Mouse (Mus musculus) neural tube, embryonic 12.5 days (tissue): ENCODE measurements around the gene Aagab. TPM values are rescaled to one million over a fixed set of nuclear protein-coding genes. Genes with fewer than 3 reads are reported as not detected.

Source experiments
- ATAC-seq: fragments of 200-750 bp; cut with Nextera tagmentation; 2 replicates; pipeline ENCODE4 v1.8.0; 2017; ENCODE audit warnings: low read depth, mild to moderate bottlenecking, moderate TSS enrichment, moderate library complexity; ENCODE audit not compliant: low FRiP score
- H3K27ac ChIP-seq: fragments of 300-500 bp; sonication (generic); 2 replicates; pipeline ENCODE4 v1.5.1; 2016
- H3K27me3 ChIP-seq: fragments of 300-500 bp; sonication (generic); replicated peaks from 2 replicates; pipeline ENCODE4 v1.6.1; 2016; ENCODE audit warnings: mild to moderate bottlenecking
- H3K36me3 ChIP-seq: fragments of 300-500 bp; sonication (generic); 2 replicates; pipeline ENCODE4 v1.6.1; 2016; ENCODE audit warnings: mild to moderate bottlenecking
- H3K4me1 ChIP-seq: fragments of 300-500 bp; sonication (generic); 2 replicates; pipeline ENCODE4 v1.6.1; 2016
- H3K4me2 ChIP-seq: fragments of 300-500 bp; sonication (generic); replicated peaks from 2 replicates; pipeline ENCODE4 v1.6.1; 2016; ENCODE audit warnings: mild to moderate bottlenecking
- H3K4me3 ChIP-seq: fragments of 300-500 bp; sonication (generic); 2 replicates; pipeline ENCODE4 v1.5.1; 2016
- H3K9ac ChIP-seq: fragments of 300-500 bp; sonication (generic); 2 replicates; pipeline ENCODE4 v1.6.1; 2016; ENCODE audit warnings: mild to moderate bottlenecking
- H3K9me3 ChIP-seq: fragments of 300-500 bp; sonication (generic); 2 replicates; pipeline ENCODE4 v1.6.1; 2016; ENCODE audit warnings: mild to moderate bottlenecking
- WGBS: fragments of 180-500 bp; shearing (Covaris S2); methylation state at CpG from one replicate; pipeline ENCODE4 v1.1.7; 2016; 5-methylcytosine and 5-hydroxymethylcytosine counted together
- polyA plus RNA-seq: library from polyadenylated mRNA; unstranded; fragments of >200 nt; fragmentation: Nextera tagmentation; extraction: Ambion mirVana; gene quantifications from 2 replicates; pipeline ENCODE4 v1.2.1, GENCODE M21; 2016

The Aagab gene
- 56.5 and 57.0 TPM in 2 replicates for polyA plus RNA-seq

DNA sequence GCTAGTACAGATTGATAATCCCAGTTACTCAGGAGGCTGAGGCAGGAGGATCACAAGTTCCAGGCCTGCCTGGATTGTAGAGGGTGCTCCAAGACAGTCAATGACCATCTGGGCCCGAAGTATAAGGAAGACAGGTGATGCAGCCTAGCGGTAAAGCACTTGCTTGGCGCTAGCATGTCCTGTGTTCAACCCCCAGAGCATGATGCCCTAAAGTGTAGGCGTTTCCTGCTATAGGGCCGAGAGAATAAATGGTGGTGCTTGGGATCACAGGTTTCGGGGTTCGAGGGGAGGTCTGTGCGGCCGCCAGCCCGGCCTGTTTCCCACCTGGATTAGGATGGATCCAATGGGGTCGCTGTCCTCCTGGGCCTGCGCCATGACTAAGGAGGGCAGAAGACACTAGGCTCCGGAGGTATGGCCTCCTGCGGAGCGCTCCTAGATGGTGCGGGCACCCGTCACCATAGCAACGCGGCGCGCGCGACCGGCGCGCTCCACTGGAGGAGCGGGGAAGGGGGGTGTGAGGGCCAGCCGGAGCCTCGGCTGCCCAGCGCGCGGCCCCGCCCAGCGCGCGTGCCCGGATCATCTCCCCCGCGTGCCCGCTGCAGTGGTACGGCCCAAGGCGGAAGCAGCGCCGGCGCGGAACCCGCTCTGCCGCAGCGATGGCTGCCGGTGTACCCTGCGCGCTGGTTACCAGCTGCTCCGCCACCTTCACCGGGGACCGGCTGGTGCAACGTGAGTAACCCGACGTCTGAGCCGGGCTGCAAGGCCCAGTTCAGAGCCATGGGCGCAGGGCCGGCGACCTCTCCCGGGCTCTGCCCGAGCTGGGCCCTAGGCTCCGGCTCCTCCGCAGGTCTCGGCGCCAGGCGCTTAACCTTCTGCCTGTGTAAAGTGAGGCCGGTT, at the start of gene Aagab, which contains the start of gene Iqch:
Aagab (plus strand) TSS at position 618 of the 897 bp plus-strand sequence.
Iqch (minus strand) TSS at position 451 of the 897 bp plus-strand sequence.
- peak within 1 kb of the TSS; percentile 92 for H3K4me3 ChIP-seq
- no peaks in the 10 kb centered on the region for H3K9me3 ChIP-seq
- 0 out of 2 replicates have a peak within 1 kb of the TSS, but pooled peaks have one; percentile 26 for H3K27ac ChIP-seq
- H3K4me2 ChIP-seq, result peak within 1 kb of the TSS; percentile 65
- H3K4me1 ChIP-seq, result peaks cover 15% of the 10 kb centered on the region
- 2% methylated on average over 61 of the region's 70 CpGs for WGBS
- H3K27me3 ChIP-seq, result no peaks in the 10 kb centered on the region
- ATAC-seq, result peak; percentile 95
- H3K36me3 ChIP-seq, result no peaks in the 10 kb centered on the region
- peak within 1 kb of the TSS; percentile 79 for H3K9ac ChIP-seq

DNA sequence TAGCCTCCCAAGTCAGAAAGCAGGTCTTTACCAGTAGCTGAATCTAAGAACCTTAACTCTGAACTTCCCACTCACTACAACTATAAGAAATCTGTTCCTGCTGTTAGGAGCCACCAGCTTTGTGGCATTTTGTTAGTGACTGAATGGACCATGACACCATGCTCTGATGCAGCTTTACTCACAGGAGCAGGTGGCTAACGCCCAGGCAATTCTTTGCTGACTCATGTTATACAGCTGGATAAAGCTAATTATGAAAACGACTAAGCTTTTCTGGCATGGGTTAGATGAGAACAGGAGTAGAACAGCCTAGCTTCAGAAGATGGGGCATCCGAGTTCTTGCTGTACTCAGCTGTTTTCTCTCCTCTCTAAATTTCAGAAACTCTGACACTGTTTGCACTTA, 48.8 kb upstream of the Aagab start:
- H3K27me3 ChIP-seq, result no peaks in the 10 kb centered on the region
- no peak overlapping the region for H3K4me2 ChIP-seq
- WGBS, result 80% methylated on average over 3 of the region's 3 CpGs
- no peak overlapping the region for H3K9ac ChIP-seq
- H3K36me3 ChIP-seq, result no peaks in the 10 kb centered on the region
- H3K9me3 ChIP-seq, result no peaks in the 10 kb centered on the region
- H3K4me3 ChIP-seq, result no peak overlapping the region
- H3K4me1 ChIP-seq, result peaks cover 4% of the 10 kb centered on the region; the same call in 1 of the 2 replicates
- H3K27ac ChIP-seq, result no peak overlapping the region
- no peak for ATAC-seq

DNA sequence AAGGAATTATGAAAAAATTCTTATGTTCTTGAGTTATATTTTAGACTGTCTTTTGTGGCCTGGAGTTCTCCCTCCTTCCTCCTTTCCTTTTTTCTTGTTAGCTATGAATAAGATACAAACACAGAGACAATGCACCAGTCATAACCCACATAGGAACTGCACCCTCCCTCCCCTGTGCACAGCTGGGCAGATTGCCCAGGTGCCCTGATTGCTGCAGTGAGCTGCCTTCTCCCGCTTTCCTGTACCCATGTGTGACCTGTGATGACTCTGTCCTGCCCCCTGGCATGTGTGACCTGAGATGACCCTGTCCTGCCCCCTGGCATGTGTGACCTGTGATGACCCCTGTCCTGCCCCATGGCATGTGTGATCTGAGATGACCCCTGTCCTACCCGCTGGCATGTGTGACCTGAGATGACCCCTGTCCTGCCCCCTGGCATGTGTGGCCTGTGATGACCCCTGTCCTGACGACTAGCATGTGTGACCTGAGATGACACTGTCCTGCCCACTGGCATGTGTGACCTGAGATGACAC, 46.9 kb upstream of the Aagab start:
- no peak overlapping the region for H3K4me2 ChIP-seq
- peaks cover 4% of the 10 kb centered on the region; the same call in 1 of the 2 replicates for H3K4me1 ChIP-seq
- no peaks in the 10 kb centered on the region for H3K36me3 ChIP-seq
- no peaks in the 10 kb centered on the region for H3K9me3 ChIP-seq
- no peak for ATAC-seq
- no peak overlapping the region for H3K4me3 ChIP-seq
- no peak overlapping the region for H3K27ac ChIP-seq
- WGBS, result 63% methylated on average over 3 of the region's 3 CpGs
- H3K27me3 ChIP-seq, result no peaks in the 10 kb centered on the region
- no peak overlapping the region for H3K9ac ChIP-seq

DNA sequence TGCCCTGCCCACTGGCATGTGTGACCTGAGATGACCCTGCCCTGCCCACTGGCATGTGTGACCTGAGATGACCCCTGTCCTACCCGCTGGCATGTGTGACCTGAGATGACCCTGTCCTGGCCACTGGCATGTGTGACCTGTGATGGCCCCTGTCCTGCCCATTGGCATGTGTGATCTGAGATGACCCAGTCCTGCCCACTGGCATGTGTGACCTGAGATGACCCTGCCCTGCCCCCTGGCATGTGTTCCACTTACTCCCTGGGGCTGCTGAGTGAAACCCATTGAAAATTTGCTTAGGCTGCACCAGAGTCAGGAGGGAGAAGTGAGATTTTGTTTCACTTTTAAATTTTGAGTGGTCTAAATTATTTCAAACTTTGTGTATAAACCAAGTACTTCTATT, 46.1 kb upstream of the Aagab start:
- no peaks in the 10 kb centered on the region for H3K27me3 ChIP-seq
- ATAC-seq, result no peak
- no peak overlapping the region for H3K27ac ChIP-seq
- peaks cover 4% of the 10 kb centered on the region; the same call in 1 of the 2 replicates for H3K4me1 ChIP-seq
- H3K9ac ChIP-seq, result no peak overlapping the region
- H3K36me3 ChIP-seq, result no peaks in the 10 kb centered on the region
- no peak overlapping the region for H3K4me3 ChIP-seq
- H3K4me2 ChIP-seq, result no peak overlapping the region
- H3K9me3 ChIP-seq, result no peaks in the 10 kb centered on the region
- WGBS, result 77% methylated on average over 1 of the region's 1 CpGs

DNA sequence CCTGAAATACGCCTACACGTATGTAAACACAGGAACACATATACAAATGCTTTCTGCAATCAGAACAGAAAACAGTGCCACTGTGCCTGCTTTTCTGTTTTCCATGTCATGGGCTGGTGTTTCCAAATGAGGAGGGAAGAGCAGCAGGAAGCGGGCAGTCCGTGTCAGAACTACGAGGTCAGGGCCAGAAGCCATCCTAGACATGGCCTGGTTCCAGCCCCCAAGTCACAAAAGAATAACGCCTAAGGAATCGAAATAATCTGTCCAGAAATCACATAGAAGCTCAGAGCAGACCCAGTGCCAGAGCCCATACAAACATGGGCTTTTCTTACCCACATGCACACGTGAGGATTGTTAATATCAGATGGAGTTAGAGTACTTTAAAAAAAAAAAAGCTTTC, 45.5 kb upstream of the Aagab start:
- Histone ChIP-seq H3K27ac (no peak overlapping the region), H3K4me1 (peaks cover 4% of the 10 kb centered on the region; the same call in 1 of the 2 replicates), H3K27me3 (no peaks in the 10 kb centered on the region), H3K4me3 (no peak overlapping the region), H3K9me3 (no peaks in the 10 kb centered on the region), H3K9ac (no peak overlapping the region), H3K4me2 (no peak overlapping the region), H3K36me3 (no peaks in the 10 kb centered on the region)
- WGBS, result 90% methylated on average over 8 of the region's 8 CpGs
- no peak for ATAC-seq

DNA sequence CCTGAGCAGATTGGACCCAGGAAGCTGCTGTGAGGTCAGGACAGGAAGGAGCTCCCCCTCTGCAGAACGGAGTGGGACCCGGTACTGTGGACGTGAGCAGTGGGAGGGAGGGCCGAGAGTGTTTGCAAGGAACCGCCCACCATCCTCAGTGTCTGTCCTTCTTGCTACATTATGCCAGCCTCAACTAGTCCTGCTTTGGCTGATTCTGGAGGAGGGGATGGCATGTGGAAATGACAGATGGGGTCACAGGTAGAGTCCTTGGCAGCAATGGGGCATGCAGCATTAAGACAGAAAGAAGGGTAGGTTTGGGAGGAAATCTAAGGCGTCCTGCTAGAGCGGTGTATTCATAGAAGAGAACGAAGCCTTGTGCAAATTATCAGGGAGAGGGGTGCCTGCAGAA, 40.5 kb upstream of the Aagab start:
- WGBS, result 70% methylated on average over 8 of the region's 8 CpGs
- Histone ChIP-seq H3K4me2 (no peak overlapping the region), H3K27me3 (no peaks in the 10 kb centered on the region; the same call in 1 of the 2 replicates), H3K9ac (no peak overlapping the region), H3K4me3 (no peak overlapping the region), H3K27ac (no peak overlapping the region), H3K4me1 (no peaks in the 10 kb centered on the region), H3K36me3 (no peaks in the 10 kb centered on the region), H3K9me3 (no peaks in the 10 kb centered on the region)
- ATAC-seq, result no peak

DNA sequence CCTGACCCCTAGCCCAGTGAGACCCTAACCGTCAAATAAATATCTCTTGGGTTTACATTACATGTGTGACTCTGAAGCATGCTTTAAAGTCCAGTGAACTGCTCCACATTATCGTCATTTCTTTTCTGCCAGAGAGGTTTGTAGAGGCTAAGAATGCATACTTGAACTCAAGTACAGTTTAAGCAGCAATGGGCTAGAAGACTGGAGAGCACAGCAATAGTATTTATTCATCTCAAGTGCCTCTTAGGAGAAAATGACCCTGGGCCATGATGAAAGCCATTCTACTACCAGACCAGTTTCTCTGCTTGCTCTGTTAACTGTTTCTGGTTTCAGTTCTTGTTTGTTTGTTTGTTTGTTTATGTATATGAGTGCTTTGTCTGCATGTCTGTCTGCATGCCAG, 39.0 kb upstream of the Aagab start:
- no peak for ATAC-seq
- no peaks in the 10 kb centered on the region for H3K36me3 ChIP-seq
- no peak overlapping the region for H3K4me3 ChIP-seq
- H3K4me2 ChIP-seq, result no peak overlapping the region
- H3K27ac ChIP-seq, result no peak overlapping the region
- WGBS, result 93% methylated on average over 2 of the region's 2 CpGs
- H3K9me3 ChIP-seq, result no peaks in the 10 kb centered on the region
- H3K27me3 ChIP-seq, result no peaks in the 10 kb centered on the region; the same call in 1 of the 2 replicates
- H3K4me1 ChIP-seq, result peaks cover 5% of the 10 kb centered on the region; the same call in 1 of the 2 replicates
- H3K9ac ChIP-seq, result no peak overlapping the region

DNA sequence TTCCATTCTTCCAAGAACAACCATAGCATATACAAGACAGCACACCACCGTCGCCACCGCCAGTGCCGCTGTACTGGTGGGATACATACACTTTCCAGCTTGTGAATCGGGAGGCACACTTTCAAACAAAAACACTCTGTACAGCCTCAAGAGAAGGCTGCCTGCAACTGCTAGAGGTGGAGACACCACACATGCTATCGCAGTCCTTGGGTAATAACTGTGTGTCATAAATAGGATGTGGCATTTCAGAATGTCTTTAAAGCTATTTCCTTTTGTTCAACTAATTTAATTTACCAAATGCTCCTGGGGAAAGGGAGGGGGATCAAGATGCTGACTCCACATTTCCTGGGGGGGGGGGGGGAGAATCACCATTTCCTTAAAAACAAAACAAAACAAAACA, 34.1 kb upstream of the Aagab start:
- 69% methylated on average over 6 of the region's 6 CpGs for WGBS
- no peak overlapping the region for H3K9ac ChIP-seq
- H3K4me3 ChIP-seq, result no peak overlapping the region
- no peak overlapping the region; the same call in 1 of the 2 replicates for H3K4me2 ChIP-seq
- no peak for ATAC-seq
- H3K4me1 ChIP-seq, result peaks cover 17% of the 10 kb centered on the region
- no peaks in the 10 kb centered on the region for H3K9me3 ChIP-seq
- no peak overlapping the region for H3K27ac ChIP-seq
- H3K36me3 ChIP-seq, result no peaks in the 10 kb centered on the region
- H3K27me3 ChIP-seq, result no peaks in the 10 kb centered on the region

DNA sequence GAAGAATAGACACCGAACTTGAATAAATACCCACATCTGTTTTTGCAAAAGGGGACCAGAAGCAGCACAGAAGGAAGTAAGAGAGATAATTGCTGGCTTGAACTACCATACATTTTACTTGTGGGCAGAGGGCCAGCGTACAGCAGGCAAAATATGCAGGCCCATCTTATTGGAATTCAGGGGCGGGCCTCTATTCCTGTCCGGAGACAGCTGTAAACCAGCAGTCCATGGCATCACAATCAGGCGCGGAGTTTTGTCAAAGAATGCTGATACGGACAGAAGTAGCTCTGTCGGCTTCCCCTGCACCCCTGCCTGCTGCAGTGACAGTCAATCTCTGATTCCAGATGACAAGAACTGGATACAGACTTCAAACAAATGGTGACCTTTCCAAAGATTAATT, 33.7 kb upstream of the Aagab start:
- H3K4me3 ChIP-seq, result no peak overlapping the region
- WGBS, result 15% methylated on average over 8 of the region's 8 CpGs
- peaks cover 17% of the 10 kb centered on the region for H3K4me1 ChIP-seq
- no peaks in the 10 kb centered on the region for H3K36me3 ChIP-seq
- ATAC-seq, result peak; percentile 63; the same call in 1 of the 2 replicates
- no peaks in the 10 kb centered on the region for H3K9me3 ChIP-seq
- no peak overlapping the region for H3K9ac ChIP-seq
- peak overlapping the region; percentile 22; the same call in 1 of the 2 replicates for H3K4me2 ChIP-seq
- H3K27ac ChIP-seq, result no peak overlapping the region
- no peaks in the 10 kb centered on the region for H3K27me3 ChIP-seq

DNA sequence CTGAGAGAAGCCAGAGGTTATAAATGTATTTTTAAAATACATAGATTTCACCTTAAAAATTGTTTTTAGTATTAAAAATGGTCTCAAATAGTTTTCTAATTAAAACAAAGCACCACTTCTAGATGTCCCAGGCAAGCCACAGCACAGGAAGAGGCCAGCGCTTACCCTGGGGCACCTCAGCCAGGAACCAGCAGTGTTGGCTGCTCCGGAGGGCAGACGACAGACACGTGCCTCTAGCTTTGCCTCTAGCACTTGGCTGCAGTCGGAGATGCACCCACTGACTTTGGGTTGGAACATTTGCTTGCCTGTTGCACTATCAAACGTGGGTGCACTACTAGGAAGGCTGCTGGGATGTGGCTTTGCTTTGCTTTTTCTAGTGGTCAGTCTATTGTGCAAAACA, 30.6 kb upstream of the Aagab start:
- Histone ChIP-seq H3K36me3 (no peaks in the 10 kb centered on the region), H3K27ac (no peak overlapping the region), H3K4me3 (no peak overlapping the region), H3K9ac (no peak overlapping the region), H3K27me3 (no peaks in the 10 kb centered on the region), H3K4me1 (peaks cover 17% of the 10 kb centered on the region), H3K4me2 (no peak overlapping the region), H3K9me3 (no peaks in the 10 kb centered on the region)
- no peak for ATAC-seq
- 37% methylated on average over 6 of the region's 6 CpGs for WGBS

DNA sequence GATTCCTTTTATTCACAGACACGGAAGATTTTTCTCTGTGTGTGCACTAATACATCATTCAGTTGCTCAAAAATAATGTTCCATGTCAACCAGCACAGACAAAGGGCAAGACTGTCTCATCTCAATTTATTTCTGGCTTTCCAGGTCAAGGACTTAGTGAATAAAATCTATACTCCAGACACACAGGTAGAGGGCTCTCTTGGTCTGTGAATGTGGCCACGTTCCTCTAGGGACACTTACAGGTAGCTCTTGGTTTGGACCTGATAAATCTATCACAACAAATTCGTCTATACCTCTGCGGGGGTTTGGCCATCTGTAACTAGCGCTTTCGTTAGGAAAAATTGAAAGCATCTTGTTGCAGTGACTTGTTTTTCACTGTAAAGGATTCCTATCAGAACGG, 29.6 kb upstream of the Aagab start:
- H3K27me3 ChIP-seq, result no peaks in the 10 kb centered on the region
- no peak overlapping the region for H3K27ac ChIP-seq
- H3K36me3 ChIP-seq, result no peaks in the 10 kb centered on the region
- no peak overlapping the region for H3K4me3 ChIP-seq
- no peak overlapping the region for H3K4me2 ChIP-seq
- H3K9me3 ChIP-seq, result no peaks in the 10 kb centered on the region
- ATAC-seq, result no peak
- WGBS, result 72% methylated on average over 7 of the region's 7 CpGs
- no peak overlapping the region for H3K9ac ChIP-seq
- H3K4me1 ChIP-seq, result peaks cover 17% of the 10 kb centered on the region

DNA sequence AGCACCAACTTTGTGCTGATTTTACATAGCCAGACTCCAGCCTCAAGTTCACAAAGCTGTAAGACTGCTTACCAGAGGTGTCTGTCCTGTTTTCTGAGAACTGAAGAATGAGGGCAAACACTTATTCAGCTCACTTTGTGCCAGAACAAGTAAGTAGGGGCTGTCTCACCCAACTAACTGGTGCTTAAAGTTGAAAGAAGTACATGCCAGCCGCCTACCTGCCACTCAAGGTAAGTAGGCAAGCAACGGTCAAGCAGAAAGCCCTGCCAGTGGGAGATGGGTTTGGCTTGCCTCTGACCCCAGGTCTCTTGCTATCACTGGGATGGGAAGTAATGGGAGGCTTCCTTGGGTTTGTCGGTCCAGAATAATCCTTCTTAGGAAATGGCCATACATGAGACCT, 25.0 kb upstream of the Aagab start:
- no peak for ATAC-seq
- 90% methylated on average over 3 of the region's 3 CpGs for WGBS

More for the DNA sequence above, 25.0 kb upstream of the Aagab start:
- H3K9me3 ChIP-seq, result no peaks in the 10 kb centered on the region
- no peak overlapping the region for H3K9ac ChIP-seq
- H3K36me3 ChIP-seq, result no peaks in the 10 kb centered on the region
- H3K4me2 ChIP-seq, result no peak overlapping the region
- no peak overlapping the region for H3K4me3 ChIP-seq
- no peaks in the 10 kb centered on the region for H3K4me1 ChIP-seq
- no peak overlapping the region for H3K27ac ChIP-seq
- no peaks in the 10 kb centered on the region for H3K27me3 ChIP-seq
